Mouse (Mus musculus): Measurements from ENCODE around the gene Sema5a. TPM values are rescaled to one million over a fixed set of nuclear protein-coding genes. Genes with fewer than 3 reads are reported as not detected.

Sema5a gene
- total RNA-seq, 2 experiments from 2014 or later: 77.2 to 82.2 TPM

DNA sequence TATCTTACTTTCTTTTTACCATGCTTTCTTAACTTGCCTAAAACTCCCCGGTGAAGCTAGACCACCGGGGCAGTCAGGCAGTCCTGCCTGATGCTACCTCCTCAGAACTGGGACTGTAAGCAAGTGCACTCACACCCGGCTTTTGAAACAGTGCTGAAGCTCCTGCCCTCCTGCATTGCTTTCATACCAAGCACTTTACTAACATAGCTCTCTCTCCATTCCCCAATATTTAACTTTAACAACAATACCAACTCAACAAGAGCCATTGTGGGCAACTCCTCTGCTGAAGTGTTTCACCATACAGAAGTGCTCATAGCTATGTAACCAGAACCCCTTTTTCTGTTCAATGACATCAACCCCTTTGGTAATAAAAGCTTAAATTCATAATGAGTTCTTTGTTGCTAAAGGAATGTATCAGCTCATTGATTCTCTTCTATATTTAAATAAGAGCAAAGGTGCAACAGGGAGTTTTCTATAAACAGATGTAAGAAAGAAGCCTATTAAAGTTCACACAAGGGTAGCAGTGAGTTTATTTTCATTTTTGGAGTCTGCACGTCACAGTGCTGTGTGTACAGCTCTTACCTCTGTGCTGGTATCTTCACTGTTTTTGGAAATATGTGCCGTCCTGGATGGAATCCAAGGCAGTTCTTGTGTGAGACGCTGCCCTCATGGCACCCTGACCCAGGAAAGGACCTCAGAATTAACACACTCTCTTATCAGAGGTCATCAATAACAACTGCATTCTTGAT is 292.3 kb downstream of the Sema5a start:
- DNase-seq (ENCODE audit: low spot score in 2 of 2): no peak

DNA sequence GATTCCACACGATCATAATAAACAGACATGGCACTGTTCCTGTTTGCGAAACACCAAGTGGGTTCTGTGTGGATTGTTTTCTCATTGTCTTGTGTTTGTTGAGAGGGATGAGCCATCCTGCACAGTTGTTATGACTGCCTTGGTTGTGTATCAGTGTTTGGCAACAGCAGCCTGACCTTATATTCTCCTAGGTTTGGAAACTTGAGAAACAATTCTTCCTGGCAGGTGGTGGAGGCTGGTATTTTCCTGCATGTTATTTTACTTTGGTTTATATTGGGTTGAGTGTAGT is 292.8 kb downstream of the Sema5a start:
- no peak for DNase-seq (ENCODE audit: low spot score in 2 of 2)

DNA sequence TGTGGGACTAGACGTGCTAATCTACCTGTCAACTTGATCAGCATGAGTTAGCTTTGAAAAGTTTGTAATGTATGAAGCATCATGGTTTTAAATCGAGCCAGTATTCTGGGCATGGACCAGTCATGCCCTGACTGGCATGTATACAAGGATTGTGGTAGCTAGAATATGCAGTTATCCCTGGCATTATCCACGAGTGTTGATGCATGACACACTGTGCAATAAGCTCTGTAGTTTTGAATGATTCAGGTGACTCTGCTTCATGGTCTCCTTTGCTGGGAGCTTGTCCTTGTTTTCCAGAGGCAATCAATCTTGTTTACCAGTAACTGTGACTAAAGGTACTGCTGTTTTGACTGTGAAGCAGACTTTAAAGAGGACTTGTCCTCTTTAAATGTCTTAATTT is 293.5 kb downstream of the Sema5a start:
- no peak for DNase-seq (ENCODE audit: low spot score in 2 of 2)

DNA sequence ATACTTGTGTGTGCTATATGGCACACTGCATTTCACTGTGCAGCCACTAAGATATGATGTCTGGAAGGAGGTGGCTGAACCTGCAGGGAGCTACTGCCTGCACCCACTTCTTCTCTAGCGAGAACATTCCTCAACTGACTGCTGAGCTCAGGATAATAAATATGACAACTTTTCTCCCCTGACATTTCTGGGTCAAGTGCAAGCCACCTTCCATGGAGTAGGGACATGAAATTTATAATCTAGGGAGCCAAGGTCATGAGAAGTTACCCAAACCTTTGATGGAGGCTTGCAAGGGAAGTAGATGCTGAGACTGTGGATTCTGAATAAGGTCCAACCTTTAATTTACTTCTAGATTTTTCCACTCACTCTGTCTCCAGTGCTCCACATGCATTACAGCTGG is 298.1 kb downstream of the Sema5a start:
- no peak for DNase-seq (ENCODE audit: low spot score in 2 of 2)

DNA sequence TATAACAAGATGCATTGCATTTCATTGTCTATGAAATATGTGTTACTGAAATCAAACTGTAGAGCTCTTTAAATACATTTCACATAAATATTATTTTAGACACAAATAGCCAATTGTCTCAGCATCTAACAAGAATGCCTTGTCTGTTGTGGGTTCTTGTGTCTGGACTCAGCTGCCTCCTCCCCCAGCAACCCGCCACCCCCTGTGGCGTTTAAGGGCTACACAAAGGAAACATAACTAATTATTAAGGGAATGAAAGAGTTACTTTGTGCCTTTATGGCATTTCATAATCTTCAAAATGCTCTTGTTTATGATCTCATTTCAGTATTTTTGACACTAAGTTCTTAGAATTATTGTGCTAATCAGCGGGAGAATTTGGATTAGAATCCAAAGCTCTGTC is 298.6 kb downstream of the Sema5a start:
- no peak for DNase-seq (ENCODE audit: low spot score in 2 of 2)

DNA sequence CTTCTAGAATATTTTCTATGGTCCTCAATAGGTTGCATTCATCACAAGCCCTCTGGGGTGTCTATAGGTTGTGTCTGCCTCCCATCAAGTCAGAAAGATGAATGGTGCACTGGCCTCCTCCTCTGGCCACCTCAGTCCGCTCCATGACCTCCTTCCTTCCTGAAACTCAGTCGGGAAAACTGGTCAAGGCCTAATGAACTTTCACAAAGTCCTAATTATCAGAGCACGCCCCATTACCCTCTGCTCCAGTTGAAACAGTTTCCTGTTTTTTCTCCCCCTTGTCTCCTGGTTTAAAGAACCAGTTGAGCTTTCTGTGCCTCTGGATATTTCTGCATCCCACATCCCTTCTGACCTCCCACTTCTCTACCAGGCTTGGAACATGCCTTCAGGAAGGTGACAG is 300.8 kb downstream of the Sema5a start:
- DNase-seq (ENCODE audit: low spot score in 2 of 2): no peak

DNA sequence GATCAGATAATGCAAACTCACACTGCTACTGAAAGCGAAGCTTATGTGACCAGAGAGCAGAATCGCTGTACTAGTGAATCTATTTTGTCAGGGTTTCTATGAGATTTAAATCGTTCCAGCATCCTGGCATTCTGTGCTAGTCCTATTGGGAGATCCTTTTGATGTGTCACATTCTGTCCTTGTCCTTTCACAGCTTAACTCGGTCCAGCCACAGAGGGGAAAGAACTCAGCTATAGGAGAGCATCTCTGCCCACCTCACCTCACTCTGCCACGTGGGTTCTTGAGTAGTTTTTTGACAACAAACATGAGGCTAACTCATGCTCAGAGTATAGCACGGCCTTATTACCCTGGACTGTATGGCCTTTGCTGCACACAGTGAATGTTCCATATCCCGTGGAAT is 302.1 kb downstream of the Sema5a start:
- DNase-seq (ENCODE audit: low spot score in 2 of 2): no peak

DNA sequence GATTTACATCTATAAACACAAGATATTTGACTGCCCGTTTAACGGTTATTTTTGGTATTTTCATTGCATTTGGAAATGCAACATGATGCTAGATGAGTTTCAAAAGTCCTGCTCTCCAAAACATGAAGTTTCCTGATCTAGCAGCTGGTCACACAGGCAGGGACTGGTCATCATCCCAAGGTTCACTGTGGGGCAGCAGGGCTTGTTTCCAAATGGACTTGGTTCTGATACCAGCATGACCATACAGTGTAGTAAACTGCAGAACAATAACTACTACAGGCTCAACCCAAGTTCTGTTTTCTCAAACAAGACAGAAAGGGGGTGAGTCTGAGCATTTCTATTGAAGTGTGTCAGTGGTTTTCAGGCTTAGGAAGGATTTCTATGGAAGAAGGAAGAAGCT is 314.3 kb downstream of the Sema5a start:
- DNase-seq (ENCODE audit: low spot score in 2 of 2): no peak

DNA sequence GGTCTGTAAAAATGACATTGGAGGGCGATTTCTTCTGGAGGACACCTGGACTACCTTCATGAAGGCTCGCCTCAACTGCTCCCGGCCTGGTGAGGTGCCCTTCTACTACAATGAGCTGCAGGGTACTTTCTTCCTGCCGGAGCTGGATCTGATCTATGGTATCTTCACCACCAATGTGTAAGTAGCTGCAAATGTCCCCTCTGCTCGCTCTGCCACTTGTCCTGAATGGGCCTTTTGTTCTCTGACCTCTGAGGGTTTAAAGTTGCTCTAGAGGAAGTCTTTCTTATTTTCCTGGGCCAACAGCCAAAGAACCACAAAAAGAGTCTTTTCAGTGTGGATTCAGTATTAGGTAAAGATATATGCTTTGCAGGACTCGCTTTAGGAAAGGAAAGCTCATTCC is 318.0 kb downstream of the Sema5a start:
- no peak for DNase-seq (ENCODE audit: low spot score in 2 of 2)

DNA sequence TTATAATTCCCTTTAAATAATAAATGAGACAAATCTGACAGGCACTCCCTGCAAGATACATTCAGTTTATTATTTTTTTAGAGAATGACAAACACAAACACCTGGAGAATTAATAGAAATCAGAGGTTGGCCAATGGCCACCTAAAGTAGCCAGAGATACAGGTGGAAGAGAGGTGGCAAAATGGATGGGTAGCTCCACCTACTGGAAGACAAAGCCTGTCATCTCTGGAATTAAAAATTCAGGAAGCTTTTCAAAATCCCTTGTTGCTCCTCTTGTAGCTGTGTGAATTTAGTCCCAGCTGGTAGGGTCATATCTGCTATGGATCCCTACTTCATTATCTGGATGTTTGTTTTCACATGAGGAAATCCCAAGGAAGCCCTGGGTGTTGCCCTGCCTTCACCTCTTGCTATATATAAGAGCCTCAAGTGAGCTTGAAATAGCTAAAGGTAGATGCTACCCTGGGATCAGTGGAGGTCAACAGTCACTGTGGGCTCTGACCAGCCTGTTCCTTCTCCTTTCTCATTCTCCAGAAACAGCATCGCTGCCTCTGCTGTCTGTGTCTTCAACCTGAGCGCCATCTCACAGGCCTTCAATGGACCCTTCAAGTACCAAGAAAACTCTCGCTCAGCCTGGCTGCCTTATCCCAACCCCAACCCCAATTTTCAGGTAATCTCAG is 323.7 kb downstream of the Sema5a start:
- DNase-seq (ENCODE audit: low spot score in 2 of 2): no peak

DNA sequence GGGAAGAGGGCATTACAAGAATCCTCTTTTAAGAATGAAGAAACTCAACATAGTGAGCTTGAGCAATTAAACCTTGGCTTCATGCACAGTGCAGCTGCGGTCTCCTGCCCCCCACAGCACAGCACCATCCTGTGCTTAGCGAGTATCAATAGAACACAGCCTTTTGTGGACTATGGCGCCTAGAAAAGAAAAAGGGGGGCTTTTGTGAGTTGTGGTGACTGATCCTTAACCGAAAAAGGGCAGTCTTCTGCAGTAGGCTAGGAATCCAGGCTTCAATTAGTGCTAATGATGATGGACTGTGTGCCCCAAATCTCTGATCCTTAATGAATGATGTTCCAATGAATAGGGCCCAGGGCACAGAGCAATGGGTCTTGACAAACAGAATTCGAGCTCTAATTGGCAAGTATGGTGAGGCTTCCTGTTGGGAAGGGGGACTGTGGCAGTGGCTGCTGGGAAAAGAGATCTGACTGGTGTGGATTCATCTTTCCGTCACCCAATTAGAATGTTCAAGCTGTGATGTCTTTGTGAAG is 324.3 kb downstream of the Sema5a start:
- no peak for DNase-seq (ENCODE audit: low spot score in 2 of 2)

DNA sequence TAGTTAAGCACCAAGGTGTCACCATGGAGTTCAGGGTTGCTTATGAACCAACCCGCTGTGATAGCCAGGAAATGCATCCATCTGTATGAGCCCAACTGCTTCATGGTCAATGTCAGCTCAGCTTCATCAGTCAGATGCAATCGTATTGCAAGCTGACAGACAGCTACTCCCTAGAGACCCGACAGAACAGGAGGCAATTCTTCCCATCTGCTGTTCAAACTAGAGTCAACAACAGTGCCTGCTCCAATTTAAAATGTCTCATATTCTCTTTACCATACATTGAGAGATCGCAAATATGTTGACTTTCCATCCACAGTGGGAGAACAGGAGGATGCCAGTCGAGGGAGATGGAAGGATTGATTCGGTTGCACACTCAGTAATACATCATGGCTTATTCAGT is 329.7 kb downstream of the Sema5a start:
- no peak for DNase-seq (ENCODE audit: low spot score in 2 of 2)

DNA sequence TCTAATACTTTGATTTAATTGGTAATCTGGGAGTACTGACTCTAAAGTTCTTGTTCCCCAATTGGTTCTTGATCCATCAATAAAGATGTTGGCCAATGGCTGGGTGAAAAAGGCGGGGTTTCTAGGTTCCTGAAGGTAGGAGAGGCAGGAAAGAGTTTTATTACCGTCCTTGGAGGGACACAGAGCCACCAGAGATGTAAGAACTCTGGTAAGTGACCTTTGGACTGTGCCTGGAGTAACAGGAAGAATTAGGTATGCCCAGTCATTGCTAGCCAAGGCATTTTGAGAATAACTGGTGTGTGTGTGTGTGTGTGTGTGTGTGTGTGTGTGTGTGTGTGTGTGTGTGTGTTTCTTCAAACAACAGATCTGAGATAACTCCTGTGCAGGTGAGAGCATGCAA is 330.6 kb downstream of the Sema5a start:
- no peak for DNase-seq (ENCODE audit: low spot score in 2 of 2)

DNA sequence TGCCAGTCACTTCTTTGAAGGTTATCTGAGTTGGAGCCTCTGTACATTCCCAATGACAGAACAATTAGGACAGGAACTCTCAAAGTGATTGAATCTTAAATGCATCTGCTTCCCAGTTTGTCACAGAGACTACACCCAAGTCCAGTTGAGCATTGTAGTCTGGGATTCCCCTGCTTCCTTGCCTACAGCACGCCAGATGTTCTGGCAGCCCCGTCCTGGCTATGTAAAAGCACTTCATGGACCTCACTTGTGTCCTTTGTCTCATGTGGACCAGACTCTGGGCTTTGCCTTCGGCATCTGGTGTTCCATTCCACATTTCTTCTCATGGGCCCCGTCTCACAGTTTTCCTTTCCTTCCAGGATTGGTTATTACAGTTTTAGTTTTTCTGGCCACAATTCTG is 334.7 kb downstream of the Sema5a start:
- DNase-seq (ENCODE audit: low spot score in 2 of 2): no peak

DNA sequence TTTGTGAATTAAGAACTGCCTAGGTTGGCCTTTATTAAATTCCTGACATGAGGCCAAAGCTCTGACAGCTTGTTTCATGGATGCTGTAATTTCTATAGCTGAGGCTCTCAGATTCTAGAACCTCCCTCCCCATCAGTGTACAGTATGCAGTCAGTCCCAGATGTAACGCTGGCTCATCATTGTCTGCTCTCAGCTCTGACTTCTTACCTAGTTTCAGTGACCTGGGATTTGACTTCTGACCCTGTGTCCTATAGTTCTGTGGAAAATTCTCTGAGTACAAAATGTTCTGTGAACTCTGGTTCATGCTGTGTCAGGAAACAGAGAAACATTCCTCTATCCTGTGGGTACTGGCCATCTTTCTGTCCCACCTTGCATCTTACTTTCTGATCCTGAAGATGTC is 346.0 kb downstream of the Sema5a start:
- DNase-seq (ENCODE audit: low spot score in 2 of 2): no peak

DNA sequence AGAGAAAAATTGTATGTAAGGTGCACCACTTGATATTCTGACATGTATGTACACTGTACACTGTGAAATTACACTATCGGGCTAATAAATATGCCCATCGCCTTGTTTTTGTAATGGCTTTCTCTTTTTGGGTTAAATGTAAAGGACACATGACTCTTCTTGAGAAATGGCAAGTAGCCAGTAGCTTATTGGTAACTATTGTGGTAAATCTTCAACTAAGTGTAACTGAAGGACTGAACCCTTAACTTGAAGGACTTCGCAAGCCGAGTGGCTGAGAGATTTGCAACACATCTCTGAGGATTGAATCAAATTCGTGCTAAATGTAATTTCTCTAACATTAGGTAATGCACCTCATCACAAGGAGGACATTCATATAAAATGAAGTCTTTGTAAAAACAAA is 349.1 kb downstream of the Sema5a start:
- DNase-seq (ENCODE audit: low spot score in 2 of 2): no peak

DNA sequence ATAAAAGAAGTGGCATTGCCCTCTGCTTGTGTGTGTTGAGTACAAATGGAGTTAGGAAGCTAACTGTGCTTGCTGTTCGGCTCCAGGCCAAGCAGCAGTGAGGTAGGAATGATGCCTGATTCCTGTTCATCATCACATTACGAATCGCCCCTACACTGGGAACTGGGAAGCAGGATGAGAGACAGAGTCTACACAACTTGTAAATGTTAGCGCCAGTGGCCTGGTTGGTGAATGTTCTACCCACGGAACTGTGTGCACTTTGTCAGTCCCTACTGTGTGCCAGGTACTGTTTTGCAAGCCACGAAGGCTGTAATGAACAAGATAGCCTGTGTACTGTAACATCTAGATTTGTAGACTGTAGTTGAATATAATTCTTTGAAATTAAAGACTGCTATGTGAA is 352.0 kb downstream of the Sema5a start:
- DNase-seq (ENCODE audit: low spot score in 2 of 2): no peak

DNA sequence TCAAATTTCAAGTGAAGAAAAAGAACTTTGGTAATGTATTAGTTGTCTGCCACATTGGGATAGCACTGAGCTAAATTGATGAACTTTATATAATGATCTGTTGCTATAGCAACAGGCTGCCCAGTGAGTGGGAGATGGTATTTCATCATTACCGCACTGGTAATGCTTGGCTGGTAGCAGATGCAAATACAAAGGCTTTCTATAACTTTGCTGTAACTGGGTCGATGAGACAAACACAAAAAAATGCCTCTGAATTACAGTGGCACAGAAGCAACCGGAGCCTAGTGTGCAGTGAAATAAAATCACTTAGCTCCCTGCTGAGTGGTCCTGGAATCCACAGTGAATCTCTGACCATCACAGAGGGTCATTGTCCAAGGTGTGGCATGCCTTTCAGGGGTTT is 352.6 kb downstream of the Sema5a start:
- DNase-seq (ENCODE audit: low spot score in 2 of 2): no peak

DNA sequence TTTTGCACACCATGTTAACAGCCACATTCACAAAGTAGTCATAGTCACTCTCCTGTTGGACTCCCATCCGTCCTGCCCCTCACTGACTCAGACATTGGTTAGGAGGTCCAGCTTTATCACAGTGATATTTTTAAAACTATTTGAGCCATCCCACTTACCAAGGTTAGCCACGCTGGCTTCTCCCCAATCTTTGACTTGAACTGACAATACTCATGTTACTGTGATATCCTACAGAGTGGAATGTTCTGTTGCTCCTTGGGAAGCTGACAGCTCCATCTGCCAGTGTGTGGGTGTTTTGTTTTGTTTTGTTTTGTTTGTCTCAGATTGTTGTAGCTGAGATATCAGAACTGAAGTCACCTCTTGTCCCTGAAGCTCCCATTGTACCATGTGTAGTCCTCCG is 362.6 kb downstream of the Sema5a start:
- no peak for DNase-seq (ENCODE audit: low spot score in 2 of 2)

DNA sequence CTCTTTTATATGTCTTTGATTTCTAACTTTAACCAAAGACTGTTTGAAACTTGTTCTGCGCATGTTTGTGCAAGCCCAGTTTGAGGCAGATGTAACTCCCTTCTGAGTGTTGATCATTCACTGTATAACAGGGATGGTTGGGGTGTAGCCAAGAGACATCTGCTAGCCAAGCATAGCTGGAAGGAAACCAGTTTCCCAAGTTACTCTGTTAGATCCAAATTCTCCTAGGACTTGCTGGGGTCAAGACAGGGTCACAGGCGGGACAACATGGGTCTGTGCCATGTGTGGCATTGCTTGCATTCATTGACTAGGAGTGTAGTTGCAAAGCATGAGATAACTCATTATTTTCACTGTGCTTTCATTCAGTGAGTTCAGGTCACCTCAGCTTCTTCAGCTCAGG is 366.2 kb downstream of the Sema5a start:
- DNase-seq (ENCODE audit: low spot score in 2 of 2): peak; percentile 31 to 36

DNA sequence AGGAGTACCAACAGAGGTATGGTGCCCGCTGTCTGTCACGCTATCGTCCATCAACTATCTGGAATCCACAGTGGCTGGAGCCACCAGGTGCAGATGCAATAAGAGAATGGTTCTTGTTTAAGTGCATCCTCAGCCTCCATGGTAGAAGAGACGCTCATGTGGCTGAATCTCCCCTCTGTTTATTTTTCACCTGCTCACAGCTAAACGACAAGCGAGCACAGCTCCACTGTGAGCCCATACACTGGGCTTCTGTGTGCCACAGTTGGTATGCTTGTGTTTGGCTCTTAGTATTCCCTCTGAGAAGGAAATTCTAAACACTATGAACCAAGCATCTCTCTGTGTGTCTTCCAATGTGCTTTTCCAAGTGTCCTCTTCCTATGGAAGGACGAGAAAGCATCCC is 366.6 kb downstream of the Sema5a start:
- no peak for DNase-seq (ENCODE audit: low spot score in 2 of 2)

DNA sequence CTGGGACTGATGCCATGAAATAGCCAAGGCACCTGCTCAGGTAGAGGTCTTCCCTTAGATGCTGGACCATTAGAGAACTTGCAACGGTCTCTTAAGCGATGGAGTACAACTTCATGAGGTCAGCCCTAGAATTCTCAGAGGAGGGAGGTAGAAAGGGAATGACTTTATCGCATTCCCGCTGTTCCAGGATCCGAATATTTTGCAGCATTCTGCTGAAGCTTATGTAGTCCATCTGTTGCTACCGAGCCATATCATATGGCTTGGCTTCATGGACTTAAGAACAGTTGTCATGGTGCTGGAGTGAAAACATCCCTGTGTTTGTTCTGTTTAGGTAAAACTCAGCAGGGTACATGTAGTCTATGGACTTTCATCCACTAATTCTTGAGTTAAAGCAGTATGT is 369.1 kb downstream of the Sema5a start:
- no peak for DNase-seq (ENCODE audit: low spot score in 2 of 2)

DNA sequence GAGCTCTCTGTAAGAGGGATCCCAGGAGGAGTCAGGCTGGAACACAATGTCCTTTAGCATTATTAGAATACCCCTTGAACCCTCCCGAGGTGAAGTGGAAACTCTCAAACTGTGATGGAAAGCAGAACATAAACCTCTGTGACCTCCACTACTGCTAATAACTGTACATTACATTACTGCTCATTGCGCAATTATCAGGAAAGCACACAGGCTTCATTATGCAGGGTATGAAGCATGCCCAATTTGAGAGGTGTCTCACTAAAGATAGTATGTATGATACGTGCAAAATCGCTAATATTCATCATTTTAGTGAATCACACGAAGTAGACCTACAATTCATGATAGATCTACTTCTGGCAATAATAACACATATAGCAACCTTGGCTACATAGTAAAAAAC is 371.2 kb downstream of the Sema5a start:
- DNase-seq (ENCODE audit: low spot score in 2 of 2): no peak
